Mouse (Mus musculus) ES-E14 (cell line): Measurements from ENCODE around the gene 2510039O18Rik. TPM values are rescaled to one million over a fixed set of nuclear protein-coding genes. Genes with fewer than 3 reads are reported as not detected.
A peak's percentile ranks its signal among the peaks of the same experiment; 100 is the strongest.

Source experiments
- DNase-seq: peaks from one replicate; pipeline ENCODE4 v3.0.0-alpha.2; 2013; ENCODE audit warnings: low read depth, low spot score
- H3K27ac ChIP-seq: 2 replicates; pipeline ENCODE4 v1.5.1; 2012; ENCODE audit warnings: low read depth, mild to moderate bottlenecking, low read length, moderate library complexity, mixed read lengths; ENCODE audit not compliant: poor library complexity, insufficient read depth, severe bottlenecking
- H3K36me3 ChIP-seq: 2 replicates; pipeline ENCODE4 v1.6.1; 2012; ENCODE audit warnings: mild to moderate bottlenecking, low read length, moderate library complexity, mixed read lengths; ENCODE audit not compliant: control insufficient read depth, poor library complexity, insufficient read depth, severe bottlenecking
- H3K4me1 ChIP-seq, 2 experiments: fragments of 150-350 bp in 1 of 2; sonication (generic) in 1 of 2; 2 replicates each; pipeline ENCODE4 v1.6.1; 2012; ENCODE audit warnings: low read length in 2 of 2, mild to moderate bottlenecking in 1 of 2, mixed read lengths in 1 of 2; ENCODE audit not compliant: control insufficient read depth in 2 of 2, insufficient read depth in 2 of 2, poor library complexity in 1 of 2
- H3K4me3 ChIP-seq, 2 experiments: fragments of 150-350 bp in 1 of 2; sonication (generic) in 1 of 2; 2 replicates each; pipeline ENCODE4 v1.5.1; 2012; ENCODE audit warnings: low read length in 2 of 2, low read depth in 1 of 2, mild to moderate bottlenecking in 1 of 2, mixed read lengths in 1 of 2; ENCODE audit not compliant: insufficient read depth in 1 of 2, poor library complexity in 1 of 2, severe bottlenecking in 1 of 2
- H3K9ac ChIP-seq: 2 replicates; pipeline ENCODE4 v1.6.1; 2012; ENCODE audit warnings: low read depth, mild to moderate bottlenecking, low read length, mixed read lengths; ENCODE audit not compliant: poor library complexity, insufficient read depth, severe bottlenecking
- H3K9me3 ChIP-seq: fragments of 150-350 bp; sonication (generic); 2 replicates; pipeline ENCODE4 v1.6.1; 2012; ENCODE audit warnings: low read depth, mild to moderate bottlenecking, low read length; ENCODE audit not compliant: control insufficient read depth, insufficient read depth
- CHD2 ChIP-seq: IDR thresholded peaks from 2 replicates; pipeline ENCODE4 v1.6.1; 2014; ENCODE audit warnings: mild to moderate bottlenecking, low read depth, low read length, inconsistent platforms
- HCFC1 ChIP-seq: IDR thresholded peaks from 2 replicates; pipeline ENCODE4 v1.6.1; 2012; ENCODE audit warnings: low read length, inconsistent platforms, borderline replicate concordance; ENCODE audit not compliant: insufficient read depth
- MAFK ChIP-seq: IDR thresholded peaks from 2 replicates; pipeline ENCODE4 v1.6.1; 2014; ENCODE audit warnings: mild to moderate bottlenecking, low read depth, low read length, inconsistent platforms; ENCODE audit not compliant: insufficient read depth
- ZC3H11A ChIP-seq: IDR thresholded peaks from 2 replicates; pipeline ENCODE4 v1.6.1; 2012; ENCODE audit warnings: low read depth, mild to moderate bottlenecking, inconsistent platforms, low read length, borderline replicate concordance
- ZNF384 ChIP-seq: IDR thresholded peaks from 2 replicates; pipeline ENCODE4 v1.6.1; 2012; ENCODE audit warnings: low read depth, low read length, inconsistent platforms
- in situ Hi-C, 2 experiments: fragments of 600-800 bp; cut with MboI; formaldehyde crosslinking; loops; one replicate each; pipeline ENCODE4 v1.15.1; 2025; ENCODE audit warnings: low sequenced_read_pairs in 2 of 2, inconsistent platforms in 1 of 2; ENCODE audit not compliant: unreplicated experiment in 2 of 2
- total RNA-seq: library from RNA; depleted of rRNA; stranded (reverse); fragments of 300-350 nt; gene quantifications from 2 replicates; pipeline ENCODE4 v1.2.3, GENCODE M21; 2012

The 2510039O18Rik gene
- total RNA-seq, 1 experiment, result 73.5 TPM

DNA sequence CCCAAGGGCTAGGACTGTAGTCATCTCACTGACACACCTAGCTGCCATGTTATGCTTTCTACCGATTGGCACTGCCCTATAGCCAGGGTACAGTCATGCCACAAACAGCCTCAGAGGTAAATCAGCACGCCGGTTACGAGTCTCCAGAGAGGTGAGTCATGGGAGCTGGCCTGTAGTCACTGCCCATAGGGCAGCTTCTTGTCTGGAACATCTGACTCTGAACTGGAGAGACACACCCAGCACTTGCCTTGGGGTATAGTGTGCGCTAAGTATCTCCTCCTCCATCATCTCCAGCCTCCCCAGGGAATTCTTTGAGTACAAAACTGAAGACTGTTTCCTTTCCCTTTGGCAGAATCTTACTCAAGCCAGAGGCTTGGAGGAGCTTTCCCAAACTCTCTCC, 34.5 kb upstream of the 2510039O18Rik start:
- Histone ChIP-seq H3K27ac (no peak overlapping the region), H3K9ac (no peak overlapping the region), H3K4me3 (no peak overlapping the region), H3K4me1 (peaks cover 0 to 1% of the 10 kb centered on the region in 2 experiments; a peak in 1 of 4 replicates), H3K36me3 (no peaks in the 10 kb centered on the region; the same call in 1 of the 2 replicates), H3K9me3 (no peaks in the 10 kb centered on the region)
- TF ChIP-seq ZC3H11A (no peak), MAFK (no peak), HCFC1 (no peak), ZNF384 (no peak), CHD2 (no peak)
- in situ Hi-C loops, result no loop called here
- DNase-seq, result no peak

DNA sequence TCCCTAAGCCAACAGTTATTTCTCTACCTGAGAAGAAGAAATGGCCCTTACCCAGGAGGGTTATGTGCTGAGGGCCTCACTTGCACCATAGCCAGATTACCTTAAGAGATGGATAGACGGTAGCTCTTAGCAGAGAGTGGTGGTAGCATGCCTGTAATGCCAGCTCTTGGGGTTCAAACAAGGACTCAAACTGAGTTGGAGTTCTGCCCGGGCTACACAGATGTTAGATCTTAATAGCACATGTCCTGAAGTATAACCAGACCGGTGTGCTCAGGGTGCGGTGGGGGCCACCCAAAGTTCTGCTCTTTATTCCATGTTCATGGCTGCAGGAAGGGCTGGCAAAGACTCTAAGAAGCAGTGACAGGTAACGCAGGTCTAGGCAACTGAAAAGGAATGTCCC, 31.2 kb upstream of the 2510039O18Rik start:
- no peak for TF ChIP-seq MAFK
- no peak overlapping the region for H3K27ac ChIP-seq
- H3K9ac ChIP-seq, result no peak overlapping the region
- H3K36me3 ChIP-seq, result peaks cover 3% of the 10 kb centered on the region; the same call in 1 of the 2 replicates
- no peak overlapping the region for H3K4me3 ChIP-seq
- peaks cover 0 to 1% of the 10 kb centered on the region in 2 experiments; a peak in 1 of 4 replicates for H3K4me1 ChIP-seq
- DNase-seq, result no peak
- in situ Hi-C loops, result no loop called here
- no peaks in the 10 kb centered on the region for H3K9me3 ChIP-seq

DNA sequence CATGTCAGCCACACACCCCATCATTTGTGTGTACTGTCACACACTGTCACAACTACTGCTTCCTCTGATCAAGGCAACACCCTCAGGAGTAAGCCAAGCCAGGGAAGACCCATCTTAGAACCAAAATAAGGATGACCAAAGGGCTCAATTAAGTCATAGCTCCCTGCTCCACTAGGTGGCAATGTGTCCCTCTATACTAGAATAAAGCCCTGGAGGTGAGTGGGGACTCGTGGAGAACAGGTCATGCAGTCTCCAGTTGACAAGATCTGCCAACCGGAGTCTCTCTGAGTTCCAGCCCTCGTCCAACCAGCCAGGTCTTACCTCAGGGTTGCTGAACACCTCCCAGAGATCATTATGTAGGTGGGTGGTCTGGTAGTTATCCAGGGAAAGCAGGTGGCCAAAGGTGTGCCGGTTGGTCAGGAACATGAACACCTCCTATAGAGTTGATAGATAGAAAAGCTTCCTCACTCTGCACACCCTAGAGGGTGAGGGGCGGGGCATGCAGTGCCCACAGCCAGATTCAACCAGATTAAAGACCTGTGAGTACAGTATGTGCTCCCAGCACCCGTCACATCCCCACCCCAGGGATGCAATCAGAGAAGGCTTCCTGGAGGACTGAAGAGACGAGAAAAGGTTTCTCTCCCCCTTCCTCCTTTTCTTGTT, 22.1 kb upstream of the 2510039O18Rik start:
- no peak overlapping the region for H3K4me3 ChIP-seq
- peaks cover 13% of the 10 kb centered on the region; the same call in 1 of the 2 replicates for H3K36me3 ChIP-seq
- in situ Hi-C loops, result no loop called here
- H3K9ac ChIP-seq, result no peak overlapping the region
- no peaks in the 10 kb centered on the region for H3K9me3 ChIP-seq
- H3K4me1 ChIP-seq, result peaks cover 0 to 11% of the 10 kb centered on the region in 2 experiments; a peak in 2 of 4 replicates
- H3K27ac ChIP-seq, result no peak overlapping the region; the same call in 1 of the 2 replicates
- DNase-seq, result peak; percentile 71
- no peak for TF ChIP-seq HCFC1

DNA sequence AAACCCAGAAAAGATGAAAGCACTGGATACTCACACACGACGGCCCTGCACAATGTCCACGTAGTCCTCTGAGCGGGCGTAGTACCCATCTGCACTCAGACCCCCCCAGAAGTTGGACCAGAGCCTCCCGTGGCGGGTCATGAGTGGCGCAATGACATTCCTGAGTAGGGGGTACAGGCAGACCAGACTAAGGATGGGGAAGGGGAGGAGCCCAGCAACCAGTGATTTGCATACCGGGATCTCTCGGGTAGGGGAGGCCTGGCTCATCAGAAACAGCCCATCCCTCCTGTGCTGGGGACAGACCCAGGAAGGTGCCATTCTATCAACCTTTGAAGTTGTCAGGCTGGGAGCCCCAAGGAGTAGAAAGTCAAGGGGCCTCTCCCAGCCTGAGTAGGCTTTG, 19.7 kb upstream of the 2510039O18Rik start:
- Histone ChIP-seq H3K4me3 (no peak overlapping the region), H3K27ac (no peak overlapping the region), H3K4me1 (peaks cover 0 to 11% of the 10 kb centered on the region in 2 experiments; a peak in 2 of 4 replicates), H3K36me3 (peaks cover 9% of the 10 kb centered on the region; the same call in 1 of the 2 replicates), H3K9me3 (no peaks in the 10 kb centered on the region), H3K9ac (no peak overlapping the region)
- TF ChIP-seq ZC3H11A, result no peak
- TF ChIP-seq CHD2, result no peak
- TF ChIP-seq MAFK, result no peak
- TF ChIP-seq HCFC1, result no peak
- no peak for TF ChIP-seq ZNF384
- DNase-seq, result no peak
- in situ Hi-C loops, result no loop called here

DNA sequence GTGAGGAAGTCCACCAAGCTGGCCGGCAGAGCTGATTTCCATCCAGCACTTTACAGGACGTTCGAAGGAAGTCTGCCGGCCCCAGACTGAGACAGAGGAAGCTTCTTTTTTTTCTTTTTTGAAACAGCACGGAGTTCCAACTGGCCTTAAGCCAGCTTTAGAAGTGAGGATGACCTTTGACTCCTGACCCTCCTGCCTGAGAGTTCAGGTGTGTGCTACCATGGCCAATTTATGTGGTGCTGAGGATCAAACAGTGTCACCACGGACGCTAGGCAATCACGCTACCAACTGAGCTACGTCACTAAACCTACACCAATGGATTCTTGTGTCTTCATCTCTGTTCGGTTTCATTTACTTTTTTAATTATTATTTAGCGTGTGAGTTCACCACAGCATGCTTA, 18.4 kb upstream of the 2510039O18Rik start:
- DNase-seq, result no peak
- H3K36me3 ChIP-seq, result peaks cover 6% of the 10 kb centered on the region; the same call in 1 of the 2 replicates
- in situ Hi-C loops, result no loop called here
- no peak overlapping the region for H3K9ac ChIP-seq
- TF ChIP-seq ZNF384 (no peak), ZC3H11A (no peak), MAFK (no peak), HCFC1 (no peak), CHD2 (no peak)
- no peaks in the 10 kb centered on the region for H3K9me3 ChIP-seq
- H3K27ac ChIP-seq, result no peak overlapping the region
- H3K4me1 ChIP-seq, result peaks cover 0 to 11% of the 10 kb centered on the region in 2 experiments; a peak in 2 of 4 replicates
- H3K4me3 ChIP-seq, result no peak overlapping the region
